Mouse (Mus musculus): ENCODE results near the gene Aprt. TPM values are rescaled to one million over a fixed set of nuclear protein-coding genes. Genes with fewer than 3 reads are reported as not detected.

Aprt gene
- polyA plus RNA-seq, 1 experiment from 2014 or later = 146 TPM

DNA sequence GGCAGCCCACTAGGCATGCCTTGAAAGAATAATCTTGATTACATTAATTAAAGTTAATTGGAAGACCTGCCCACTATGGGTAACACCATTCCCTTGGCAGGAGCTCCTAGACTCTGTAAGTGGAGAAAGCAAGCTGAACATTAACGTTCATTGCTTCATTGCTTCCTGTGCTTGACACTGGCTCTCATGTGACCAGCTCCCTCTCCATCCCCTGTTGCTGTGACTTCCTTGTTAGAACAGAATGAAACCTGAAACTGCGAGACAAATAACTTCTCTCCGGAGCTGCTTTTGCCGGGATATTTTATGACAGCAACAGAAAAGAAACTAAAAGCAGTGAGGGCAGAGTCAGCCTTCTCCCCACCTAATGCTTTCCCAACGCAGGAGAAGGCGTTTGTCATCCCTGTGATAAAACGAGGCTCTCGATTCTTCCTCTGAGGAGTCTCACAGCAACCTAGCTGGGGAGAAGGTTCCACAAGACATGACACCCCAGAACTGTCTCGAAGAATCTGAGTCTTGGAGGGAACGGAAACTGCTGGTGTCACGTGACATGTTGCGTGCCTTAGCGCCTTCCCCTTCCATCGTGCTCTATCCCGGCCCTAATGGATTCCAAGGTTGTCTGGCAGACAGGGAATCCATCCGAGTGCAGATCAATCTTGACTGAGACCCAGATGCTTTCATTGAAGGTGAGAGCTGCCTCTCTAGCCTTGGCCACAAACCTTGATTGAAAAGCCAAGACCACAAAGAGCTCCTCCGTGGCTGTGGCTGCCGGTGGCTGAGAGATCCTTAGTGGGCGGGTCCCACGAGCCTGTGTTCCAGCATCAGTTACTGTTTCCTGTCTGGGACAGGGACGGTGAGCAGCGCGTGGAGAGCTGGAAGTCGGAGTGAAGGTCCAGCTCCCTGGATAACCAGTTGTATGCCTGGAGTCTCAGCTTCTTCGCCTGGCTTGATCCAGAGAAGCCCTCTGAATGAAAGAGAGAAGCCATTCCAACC lies 12.1 kb downstream of the Aprt start:
- H3K4me1 ChIP-seq (ENCODE audit: control insufficient read depth, insufficient read depth, low read length) = peaks cover 11% of the 10 kb centered on the region
- H3K9me3 ChIP-seq (ENCODE audit: control insufficient read depth, low read length) = no peaks in the 10 kb centered on the region
- H3K36me3 ChIP-seq (ENCODE audit: control insufficient read depth, insufficient read depth, low read length) = no peaks in the 10 kb centered on the region
- H3K4me3 ChIP-seq (replicated peaks; ENCODE audit: low read depth, low read length) = no peak overlapping the region
- ATAC-seq (ENCODE audit: low FRiP score, low TSS enrichment) = no peak
- no peak overlapping the region for H3K9ac ChIP-seq (replicated peaks; ENCODE audit: low read length)
- no peak overlapping the region for H3K27ac ChIP-seq (replicated peaks; ENCODE audit: low read depth, low read length)
- WGBS = 89% methylated on average over 25 of the region's 25 CpGs
- H3K4me2 ChIP-seq (ENCODE audit: low read length) = no peak overlapping the region
- DNase-seq = no peak
- H3K27me3 ChIP-seq (ENCODE audit: control insufficient read depth, insufficient read depth, low read length) = no peaks in the 10 kb centered on the region

GRCm38 (mm10) chr8:122561199-122561598 lies 15.5 kb downstream of the Aprt start:
- H3K27me3 ChIP-seq (ENCODE audit: control insufficient read depth, insufficient read depth, low read length) = no peaks in the 10 kb centered on the region
- H3K4me1 ChIP-seq (ENCODE audit: control insufficient read depth, insufficient read depth, low read length) = no peaks in the 10 kb centered on the region
- WGBS = 80% methylated on average over 5 of the region's 5 CpGs
- no peak overlapping the region for H3K4me3 ChIP-seq (replicated peaks; ENCODE audit: low read depth, low read length)
- DNase-seq = no peak
- ATAC-seq (ENCODE audit: low FRiP score, low TSS enrichment) = no peak
- no peaks in the 10 kb centered on the region for H3K36me3 ChIP-seq (ENCODE audit: control insufficient read depth, insufficient read depth, low read length)
- no peaks in the 10 kb centered on the region for H3K9me3 ChIP-seq (ENCODE audit: control insufficient read depth, low read length)
- no peak overlapping the region for H3K9ac ChIP-seq (replicated peaks; ENCODE audit: low read length)
- H3K4me2 ChIP-seq (ENCODE audit: low read length) = no peak overlapping the region
- H3K27ac ChIP-seq (replicated peaks; ENCODE audit: low read depth, low read length) = no peak overlapping the region

DNA sequence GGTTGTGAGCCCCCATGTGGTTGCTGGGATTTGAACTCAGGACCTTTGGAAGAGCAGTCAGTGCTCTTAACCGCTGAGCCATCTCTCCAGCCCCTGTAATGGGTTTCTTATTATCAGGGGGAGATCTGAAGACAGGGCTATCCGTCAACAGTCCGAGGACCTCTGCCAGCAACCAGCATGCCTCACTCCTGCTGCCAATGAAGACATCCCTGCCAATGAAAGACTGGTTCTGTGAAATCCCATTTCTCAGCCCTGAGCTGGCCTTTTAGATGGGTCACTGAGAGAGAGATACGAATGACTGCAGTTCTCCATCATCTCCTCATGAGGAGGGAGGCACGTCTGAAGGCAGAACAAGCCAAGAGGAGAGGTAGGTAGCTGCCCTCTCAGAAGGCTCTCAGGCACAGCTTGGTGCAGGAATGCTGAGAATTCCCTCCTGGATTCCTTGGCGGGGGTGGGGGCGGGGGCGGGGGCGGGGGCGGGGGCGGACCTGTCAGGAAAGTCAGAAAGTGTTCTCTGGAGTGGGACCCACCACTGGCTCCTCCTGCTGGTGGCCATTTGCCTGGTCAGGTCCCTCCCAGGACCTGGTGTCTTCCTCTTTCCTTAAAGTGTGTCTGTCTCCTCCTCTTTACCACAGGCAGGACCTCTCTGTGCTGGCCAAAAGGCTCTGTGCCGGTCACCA lies 17.9 kb downstream of the Aprt start:
- no peaks in the 10 kb centered on the region for H3K9me3 ChIP-seq (ENCODE audit: control insufficient read depth, low read length)
- no peak overlapping the region for H3K4me2 ChIP-seq (ENCODE audit: low read length)
- no peaks in the 10 kb centered on the region for H3K27me3 ChIP-seq (ENCODE audit: control insufficient read depth, insufficient read depth, low read length)
- H3K27ac ChIP-seq (replicated peaks; ENCODE audit: low read depth, low read length) = no peak overlapping the region
- H3K4me3 ChIP-seq (replicated peaks; ENCODE audit: low read depth, low read length) = no peak overlapping the region
- DNase-seq = no peak
- ATAC-seq (ENCODE audit: low FRiP score, low TSS enrichment) = no peak
- no peaks in the 10 kb centered on the region for H3K4me1 ChIP-seq (ENCODE audit: control insufficient read depth, insufficient read depth, low read length)
- H3K36me3 ChIP-seq (ENCODE audit: control insufficient read depth, insufficient read depth, low read length) = no peaks in the 10 kb centered on the region
- H3K9ac ChIP-seq (replicated peaks; ENCODE audit: low read length) = no peak overlapping the region
- WGBS = 16% methylated on average over 12 of the region's 12 CpGs

DNA sequence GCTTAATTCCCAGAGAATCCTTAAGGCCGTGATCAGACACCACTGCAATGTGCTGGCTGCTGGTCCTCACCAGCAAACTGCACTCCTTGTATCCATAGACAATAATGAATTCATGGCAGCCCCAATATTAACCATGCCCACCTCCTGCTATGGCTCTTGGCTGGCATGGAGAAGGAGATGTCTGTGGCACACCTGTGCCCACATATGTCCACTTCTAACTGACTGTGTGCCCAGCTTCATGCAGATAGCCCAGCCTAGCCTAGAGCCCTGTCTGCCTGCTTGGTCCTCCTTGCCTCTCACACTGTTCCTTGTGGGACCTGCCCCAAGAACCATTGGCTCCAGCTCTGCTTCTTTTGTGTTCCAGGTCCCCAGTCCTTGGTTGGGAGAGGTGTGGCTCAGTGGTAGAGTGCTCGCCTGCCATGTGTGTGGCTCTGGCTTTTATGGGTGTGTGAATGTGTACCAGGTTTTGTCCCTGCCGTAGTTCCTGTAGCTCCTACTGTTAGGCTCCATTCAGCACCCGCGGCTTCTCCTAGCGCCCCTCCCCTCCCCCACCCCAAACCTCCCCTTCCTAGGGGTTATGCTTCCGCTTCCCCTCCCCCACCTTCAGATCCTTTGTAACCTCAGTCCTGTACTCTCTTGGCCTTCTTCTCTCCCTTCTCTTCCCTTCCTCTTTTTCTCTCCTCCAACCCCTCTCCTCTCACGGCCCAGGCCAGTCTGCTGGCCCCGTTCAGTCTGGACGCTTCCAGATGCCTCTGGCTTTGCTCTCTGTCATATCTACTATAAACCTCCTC lies 19.3 kb downstream of the Aprt start:
- no peak overlapping the region for H3K9ac ChIP-seq (replicated peaks; ENCODE audit: low read length)
- no peak overlapping the region for H3K4me2 ChIP-seq (ENCODE audit: low read length)
- H3K36me3 ChIP-seq (ENCODE audit: control insufficient read depth, insufficient read depth, low read length) = no peaks in the 10 kb centered on the region
- no peak for ATAC-seq (ENCODE audit: low FRiP score, low TSS enrichment)
- H3K9me3 ChIP-seq (ENCODE audit: control insufficient read depth, low read length) = no peaks in the 10 kb centered on the region
- H3K27ac ChIP-seq (replicated peaks; ENCODE audit: low read depth, low read length) = no peak overlapping the region
- H3K4me1 ChIP-seq (ENCODE audit: control insufficient read depth, insufficient read depth, low read length) = no peaks in the 10 kb centered on the region
- no peak overlapping the region for H3K4me3 ChIP-seq (replicated peaks; ENCODE audit: low read depth, low read length)
- no peak for DNase-seq
- H3K27me3 ChIP-seq (ENCODE audit: control insufficient read depth, insufficient read depth, low read length) = no peaks in the 10 kb centered on the region
- WGBS = 54% methylated on average over 10 of the region's 10 CpGs

GRCm38 (mm10) chr8:122556030-122557009 lies 20.4 kb downstream of the Aprt start:
- 63% methylated on average over 12 of the region's 12 CpGs for WGBS
- H3K9ac ChIP-seq (replicated peaks; ENCODE audit: low read length) = no peak overlapping the region
- peaks cover 6% of the 10 kb centered on the region for H3K27me3 ChIP-seq (ENCODE audit: control insufficient read depth, insufficient read depth, low read length)
- H3K9me3 ChIP-seq (ENCODE audit: control insufficient read depth, low read length) = no peaks in the 10 kb centered on the region
- DNase-seq (no peak), ATAC-seq (ENCODE audit: low FRiP score, low TSS enrichment) (no peak)
- H3K36me3 ChIP-seq (ENCODE audit: control insufficient read depth, insufficient read depth, low read length) = no peaks in the 10 kb centered on the region
- H3K4me1 ChIP-seq (ENCODE audit: control insufficient read depth, insufficient read depth, low read length) = peaks cover under 1% of the 10 kb centered on the region; the same call in 1 of the 2 replicates
- no peak overlapping the region for H3K4me2 ChIP-seq (ENCODE audit: low read length)
- no peak overlapping the region for H3K4me3 ChIP-seq (replicated peaks; ENCODE audit: low read depth, low read length)
- no peak overlapping the region for H3K27ac ChIP-seq (replicated peaks; ENCODE audit: low read depth, low read length)

GRCm38 (mm10) chr8:122554786-122555185 lies 21.9 kb downstream of the Aprt start:
- H3K27me3 ChIP-seq (ENCODE audit: control insufficient read depth, insufficient read depth, low read length) = peaks cover 21% of the 10 kb centered on the region
- H3K9ac ChIP-seq (replicated peaks; ENCODE audit: low read length) = no peak overlapping the region
- peaks cover 7% of the 10 kb centered on the region; the same call in 1 of the 2 replicates for H3K4me1 ChIP-seq (ENCODE audit: control insufficient read depth, insufficient read depth, low read length)
- H3K27ac ChIP-seq (replicated peaks; ENCODE audit: low read depth, low read length) = no peak overlapping the region
- H3K4me3 ChIP-seq (replicated peaks; ENCODE audit: low read depth, low read length) = no peak overlapping the region
- DNase-seq = no peak
- H3K36me3 ChIP-seq (ENCODE audit: control insufficient read depth, insufficient read depth, low read length) = no peaks in the 10 kb centered on the region
- ATAC-seq (ENCODE audit: low FRiP score, low TSS enrichment) = no peak
- WGBS = 81% methylated on average over 6 of the region's 6 CpGs
- H3K4me2 ChIP-seq (ENCODE audit: low read length) = no peak overlapping the region
- H3K9me3 ChIP-seq (ENCODE audit: control insufficient read depth, low read length) = no peaks in the 10 kb centered on the region

DNA sequence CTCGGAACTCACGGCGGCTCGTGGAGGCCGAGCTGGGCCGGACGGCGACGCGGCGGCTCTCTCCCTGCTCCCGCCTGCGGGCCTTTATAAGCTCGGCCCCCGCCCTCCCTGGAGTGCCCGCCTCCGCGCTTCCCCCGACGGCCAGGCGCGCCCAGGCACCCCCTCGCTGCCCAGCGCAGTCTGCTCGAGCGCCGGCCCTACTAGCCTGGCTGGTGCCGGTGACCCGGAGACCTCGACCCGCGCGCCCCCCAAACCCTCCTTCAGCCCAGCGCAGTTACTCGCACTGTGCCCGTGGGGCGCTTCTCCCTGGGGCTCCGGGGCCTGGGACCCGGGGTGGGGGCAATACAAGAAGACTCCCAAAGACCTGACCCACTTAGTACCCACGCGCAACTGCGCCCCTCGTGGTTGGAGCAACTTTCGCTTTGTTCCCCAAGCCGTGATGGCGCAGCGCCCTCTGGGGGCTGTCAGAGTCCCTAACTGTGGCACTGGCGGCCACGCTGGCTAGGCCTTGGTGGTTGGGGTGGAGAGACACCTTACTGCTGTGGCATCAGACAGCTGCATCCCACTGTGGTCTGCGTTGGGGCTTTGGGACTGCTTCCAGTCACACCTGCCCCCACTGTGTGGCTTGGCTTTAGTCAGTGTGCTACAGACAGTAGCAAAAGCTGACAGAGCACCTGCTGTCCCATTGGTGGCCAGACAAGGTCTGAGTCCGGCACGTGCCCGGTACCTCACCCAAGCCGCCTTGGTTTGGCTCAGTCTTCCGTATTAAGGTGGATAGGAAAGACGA lies 25.3 kb downstream of the Aprt start, which contains the start of gene Piezo1:
Gene Piezo1, minus strand, starts transcription at position 65 of the 787 bp plus-strand sequence.
- peak within 1 kb of the TSS; percentile 80 for H3K4me2 ChIP-seq (ENCODE audit: low read length)
- H3K27ac ChIP-seq (replicated peaks; ENCODE audit: low read depth, low read length) = no peak within 1 kb of the TSS
- peaks cover 26% of the 10 kb centered on the region for H3K27me3 ChIP-seq (ENCODE audit: control insufficient read depth, insufficient read depth, low read length)
- peak; percentile 71 for DNase-seq
- ATAC-seq (ENCODE audit: low FRiP score, low TSS enrichment) = no peak
- H3K9ac ChIP-seq (replicated peaks; ENCODE audit: low read length) = peak within 1 kb of the TSS; percentile 49
- WGBS = 11% methylated on average over 56 of the region's 56 CpGs
- H3K36me3 ChIP-seq (ENCODE audit: control insufficient read depth, insufficient read depth, low read length) = no peaks in the 10 kb centered on the region
- peaks cover 7% of the 10 kb centered on the region; the same call in 1 of the 2 replicates for H3K4me1 ChIP-seq (ENCODE audit: control insufficient read depth, insufficient read depth, low read length)
- peak within 1 kb of the TSS; percentile 45 for H3K4me3 ChIP-seq (replicated peaks; ENCODE audit: low read depth, low read length)
- H3K9me3 ChIP-seq (ENCODE audit: control insufficient read depth, low read length) = no peaks in the 10 kb centered on the region
